Mouse (Mus musculus) G1E (cell line): ENCODE measurements around the gene Fam53a.

ENCODE experiments used
- CTCF ChIP-seq: IDR thresholded peaks from 2 replicates; pipeline ENCODE4 v1.5.1; 2012; ENCODE audit warnings: low read depth, low read length, inconsistent platforms, mixed read lengths
- GATA1 ChIP-seq: IDR thresholded peaks from 2 replicates; pipeline ENCODE4 v1.6.1; 2012; ENCODE audit warnings: borderline replicate concordance, low read length, inconsistent platforms, mixed read lengths
- GATA2 ChIP-seq: IDR thresholded peaks from 2 replicates; pipeline ENCODE4 v1.6.1; 2012; ENCODE audit warnings: low read depth, low read length, inconsistent platforms, borderline replicate concordance
- POLR2AphosphoS5 ChIP-seq: IDR thresholded peaks from 2 replicates; pipeline ENCODE4 v1.6.1; 2012; ENCODE audit warnings: low read depth, low read length, inconsistent platforms; ENCODE audit not compliant: insufficient replicate concordance
- TAL1 ChIP-seq: conservative IDR thresholded peaks from 2 replicates; pipeline ENCODE4 v1.6.1; 2012; ENCODE audit warnings: low read depth, low read length, inconsistent platforms, mixed read lengths

DNA sequence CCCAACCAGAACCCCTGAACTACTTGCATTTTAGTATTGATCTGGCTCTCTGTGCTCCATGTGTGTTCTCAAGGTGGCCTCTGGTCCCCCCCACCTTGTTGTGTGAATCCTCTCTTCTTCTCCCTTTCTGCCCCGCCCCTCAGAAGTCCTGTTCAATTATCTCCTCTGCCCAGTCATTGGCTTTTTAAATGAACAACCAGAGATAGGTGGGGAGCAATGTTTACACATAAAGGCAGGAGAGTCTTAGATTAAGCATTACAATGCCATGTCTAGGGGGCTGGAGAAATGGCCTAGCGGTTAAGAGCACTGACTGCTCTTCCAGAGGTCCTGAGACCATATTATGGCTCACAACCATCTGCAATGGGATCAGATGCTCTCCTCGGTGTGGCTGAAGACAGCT is 5.9 kb upstream of the Fam53a start:
- TF ChIP-seq CTCF (no peak), GATA1 (no peak), TAL1 (no peak), GATA2 (no peak), POLR2AphosphoS5 (no peak)
